Mouse (Mus musculus) neural tube, embryonic 11.5 days (tissue): ENCODE data around the gene Lifr. TPM values are rescaled to one million over a fixed set of nuclear protein-coding genes. Genes with fewer than 3 reads are reported as not detected.

Source experiments
- ATAC-seq: fragments of 200-750 bp; cut with Nextera tagmentation; 2 replicates; pipeline ENCODE4 v1.8.0; 2017; ENCODE audit warnings: moderate number of reproducible peaks, mild to moderate bottlenecking, moderate TSS enrichment, moderate library complexity; ENCODE audit not compliant: insufficient read depth, low FRiP score, low TSS enrichment
- DNase-seq: peaks from one replicate; pipeline ENCODE4 v3.0.0-alpha.2; 2015; ENCODE audit warnings: low spot score
- H3K27ac ChIP-seq: fragments of 300-500 bp; sonication (generic); 2 replicates; pipeline ENCODE4 v1.5.1; 2014; ENCODE audit warnings: low read depth, mild to moderate bottlenecking, low read length
- H3K27me3 ChIP-seq: fragments of 300-500 bp; sonication (generic); 2 replicates; pipeline ENCODE4 v1.6.1; 2014; ENCODE audit warnings: mild to moderate bottlenecking, low read length, mixed read lengths; ENCODE audit not compliant: control insufficient read depth, insufficient read depth
- H3K36me3 ChIP-seq: fragments of 300-500 bp; sonication (generic); 2 replicates; pipeline ENCODE4 v1.6.1; 2014; ENCODE audit warnings: mild to moderate bottlenecking, low read length, moderate library complexity, mixed read lengths; ENCODE audit not compliant: control insufficient read depth, insufficient read depth
- H3K4me1 ChIP-seq: fragments of 300-500 bp; sonication (generic); 2 replicates; pipeline ENCODE4 v1.6.1; 2014; ENCODE audit warnings: low read length, mixed read lengths; ENCODE audit not compliant: control insufficient read depth, insufficient read depth
- H3K4me2 ChIP-seq: fragments of 300-500 bp; sonication (generic); 2 replicates; pipeline ENCODE4 v1.6.1; 2014; ENCODE audit warnings: low read depth, mild to moderate bottlenecking, moderate library complexity
- H3K4me3 ChIP-seq: fragments of 300-500 bp; sonication (generic); 2 replicates; pipeline ENCODE4 v1.5.1; 2014; ENCODE audit warnings: low read depth, low read length
- H3K9ac ChIP-seq: fragments of 300-500 bp; sonication (generic); 2 replicates; pipeline ENCODE4 v1.6.1; 2014; ENCODE audit warnings: mild to moderate bottlenecking, low read length
- H3K9me3 ChIP-seq: fragments of 300-500 bp; sonication (generic); 2 replicates; pipeline ENCODE4 v1.6.1; 2016; ENCODE audit warnings: low read length; ENCODE audit not compliant: control insufficient read depth
- WGBS: fragments of 180-500 bp; shearing (Covaris S2); extraction: QIAGEN DNeasy Blood & Tissue Kit; methylation state at CpG from one replicate; pipeline ENCODE4 v1.1.7; 2014; 5-methylcytosine and 5-hydroxymethylcytosine counted together
- polyA plus RNA-seq: library from polyadenylated mRNA; unstranded; fragments of >200 nt; fragmentation: Nextera tagmentation; extraction: Ambion mirVana; gene quantifications from 2 replicates; pipeline ENCODE4 v1.2.1, GENCODE M21; 2014

Gene Lifr
- polyA plus RNA-seq, 1 experiment from 2014 or later, result 29.7 TPM

- Histone ChIP-seq H3K4me2 (no peak overlapping the region), H3K9ac (no peak overlapping the region), H3K27me3 (no peaks in the 10 kb centered on the region), H3K9me3 (no peaks in the 10 kb centered on the region), H3K4me3 (no peak overlapping the region), H3K36me3 (no peaks in the 10 kb centered on the region), H3K27ac (no peak overlapping the region), H3K4me1 (0 out of 2 replicates have a peak, but pooled peaks cover 4% of the 10 kb centered on the region)
- ATAC-seq, result no peak
- DNase-seq, result no peak
- WGBS, result 71% methylated on average over 3 of the region's 3 CpGs
Measured at GRCm38 (mm10) chr15:7073269-7073668, 17.1 kb upstream of the Lifr start.

DNA sequence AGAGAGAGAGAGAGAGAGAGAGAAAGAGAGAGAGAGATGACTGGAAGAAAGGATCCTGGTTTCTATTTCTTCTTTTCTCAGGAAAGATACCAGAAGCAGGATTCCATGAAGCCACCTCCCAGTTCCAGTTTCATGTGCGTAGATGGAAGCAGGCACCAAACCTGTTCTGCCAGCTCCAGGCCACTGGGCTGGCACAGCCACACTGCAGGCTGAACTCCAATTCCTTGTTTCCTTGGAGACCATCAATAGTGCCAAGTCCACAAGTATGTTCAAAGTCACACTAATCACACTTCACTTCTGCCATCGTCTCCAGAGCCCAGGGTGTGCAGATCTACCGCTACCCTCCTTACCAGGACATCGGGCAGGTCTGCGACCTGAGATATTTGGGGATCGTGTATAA lies 15.2 kb upstream of the Lifr start:
- H3K9ac ChIP-seq, result no peak overlapping the region
- DNase-seq (no peak), ATAC-seq (no peak)
- H3K4me3 ChIP-seq, result no peak overlapping the region
- H3K36me3 ChIP-seq, result no peaks in the 10 kb centered on the region
- 84% methylated on average over 6 of the region's 6 CpGs for WGBS
- no peaks in the 10 kb centered on the region for H3K9me3 ChIP-seq
- H3K27me3 ChIP-seq, result no peaks in the 10 kb centered on the region
- H3K4me2 ChIP-seq, result no peak overlapping the region
- 0 out of 2 replicates have a peak, but pooled peaks cover 4% of the 10 kb centered on the region for H3K4me1 ChIP-seq
- H3K27ac ChIP-seq, result no peak overlapping the region

DNA sequence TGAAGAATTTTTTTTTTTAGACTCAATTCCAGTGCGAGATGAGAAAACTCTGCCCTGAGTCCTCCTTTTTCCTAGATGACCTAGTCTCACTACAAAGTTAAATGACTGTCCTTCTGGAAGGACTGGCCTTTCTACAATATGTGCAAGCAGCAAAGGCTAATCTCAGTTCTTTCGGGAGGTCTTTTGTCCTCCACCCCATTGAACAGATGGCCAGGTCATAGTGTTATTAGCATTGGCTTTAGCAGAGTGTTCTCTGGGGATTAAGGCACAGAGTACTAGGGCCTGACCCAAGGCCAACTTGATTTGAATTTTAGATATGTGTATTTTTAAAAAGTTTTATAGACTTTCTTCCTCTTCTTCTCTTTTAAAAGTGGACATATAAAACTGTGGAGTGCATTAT lies 12.1 kb upstream of the Lifr start:
- no peak overlapping the region for H3K4me2 ChIP-seq
- H3K27ac ChIP-seq, result no peak overlapping the region
- DNase-seq (no peak), ATAC-seq (no peak)
- 55% methylated on average over 2 of the region's 2 CpGs for WGBS
- no peak overlapping the region for H3K9ac ChIP-seq
- H3K4me3 ChIP-seq, result no peak overlapping the region
- no peaks in the 10 kb centered on the region for H3K9me3 ChIP-seq
- no peaks in the 10 kb centered on the region for H3K27me3 ChIP-seq
- no peaks in the 10 kb centered on the region for H3K36me3 ChIP-seq
- H3K4me1 ChIP-seq, result no peaks in the 10 kb centered on the region

GRCm38 (mm10) chr15:7079631-7080337 lies 10.6 kb upstream of the Lifr start:
- Histone ChIP-seq H3K4me3 (no peak overlapping the region), H3K9ac (no peak overlapping the region), H3K27ac (no peak overlapping the region), H3K27me3 (no peaks in the 10 kb centered on the region), H3K9me3 (no peaks in the 10 kb centered on the region), H3K4me2 (no peak overlapping the region), H3K36me3 (no peaks in the 10 kb centered on the region), H3K4me1 (peaks cover 2% of the 10 kb centered on the region; the same call in 1 of the 2 replicates)
- DNase-seq (no peak), ATAC-seq (no peak)
- 95% methylated on average over 4 of the region's 4 CpGs for WGBS

DNA sequence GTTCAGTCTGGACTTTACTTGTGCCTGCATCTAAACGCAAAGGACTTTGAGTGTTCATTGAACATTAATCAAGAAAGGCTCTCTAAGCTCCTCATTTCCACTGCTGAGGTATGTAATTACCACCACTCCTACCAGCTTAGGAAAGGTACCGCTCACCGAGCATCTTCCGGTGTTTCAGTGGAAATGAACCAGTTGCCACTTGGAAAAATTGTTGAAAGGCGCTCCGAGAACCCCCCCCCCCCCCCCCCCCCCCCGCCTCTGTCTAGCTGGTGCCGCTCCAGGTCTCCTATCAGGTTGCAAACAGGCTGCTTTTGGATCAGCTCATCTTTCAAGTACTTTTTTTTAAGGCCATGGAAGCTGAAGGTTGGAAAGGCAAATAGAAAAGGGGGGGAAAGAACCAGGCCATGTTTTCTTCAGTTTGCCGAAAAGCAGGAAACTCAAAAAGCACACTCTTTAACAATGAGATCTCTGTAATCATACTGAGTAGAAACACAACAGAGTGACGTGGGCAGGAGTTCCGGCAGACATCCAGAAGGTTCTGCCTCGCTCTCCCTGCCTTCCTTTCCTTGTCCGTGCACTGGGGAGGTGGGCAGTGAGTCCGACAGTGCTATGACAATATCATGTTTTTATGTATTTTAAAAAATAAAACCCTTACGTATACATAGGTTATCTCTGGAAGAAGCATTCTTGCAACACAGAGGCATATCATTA lies 9.3 kb upstream of the Lifr start:
- ATAC-seq (no peak), DNase-seq (no peak)
- Histone ChIP-seq H3K4me2 (no peak overlapping the region), H3K9ac (no peak overlapping the region), H3K4me1 (peaks cover 6% of the 10 kb centered on the region; the same call in 1 of the 2 replicates), H3K27ac (no peak overlapping the region), H3K36me3 (no peaks in the 10 kb centered on the region), H3K4me3 (no peak overlapping the region), H3K9me3 (no peaks in the 10 kb centered on the region), H3K27me3 (no peaks in the 10 kb centered on the region)
- 83% methylated on average over 14 of the region's 15 CpGs for WGBS

- ATAC-seq, result no peak
- 43% methylated on average over 15 of the region's 15 CpGs for WGBS
- Histone ChIP-seq H3K4me1 (peaks cover 6% of the 10 kb centered on the region; the same call in 1 of the 2 replicates), H3K4me2 (no peak overlapping the region), H3K27me3 (no peaks in the 10 kb centered on the region), H3K4me3 (no peak overlapping the region), H3K27ac (no peak overlapping the region), H3K9me3 (no peaks in the 10 kb centered on the region), H3K9ac (no peak overlapping the region), H3K36me3 (no peaks in the 10 kb centered on the region)
- no peak for DNase-seq
Measured at GRCm38 (mm10) chr15:7081795-7082194, 8.6 kb upstream of the Lifr start.

DNA sequence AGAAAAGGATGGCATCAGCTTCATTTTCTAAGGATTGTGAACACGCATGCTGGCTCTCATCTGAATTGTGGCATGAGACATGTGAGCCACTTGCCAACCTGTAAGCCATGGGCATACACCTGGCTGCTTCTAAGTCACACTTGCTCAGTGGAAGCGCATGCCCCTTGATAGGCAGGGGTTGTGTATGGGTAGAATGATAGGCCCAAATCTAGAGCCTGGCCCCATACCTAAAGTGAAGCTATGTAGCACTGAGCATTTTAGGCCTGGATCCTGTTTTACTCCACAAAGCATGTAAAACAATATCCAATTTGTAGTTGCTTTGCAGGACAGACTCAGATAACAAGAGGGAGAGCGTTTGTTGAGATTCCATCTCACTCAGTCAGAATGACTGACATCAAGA lies 7.5 kb upstream of the Lifr start:
- H3K27me3 ChIP-seq, result no peaks in the 10 kb centered on the region
- H3K9me3 ChIP-seq, result no peaks in the 10 kb centered on the region
- no peak for ATAC-seq
- H3K4me1 ChIP-seq, result peaks cover 6% of the 10 kb centered on the region; the same call in 1 of the 2 replicates
- H3K27ac ChIP-seq, result no peak overlapping the region
- WGBS, result 98% methylated on average over 3 of the region's 3 CpGs
- no peak overlapping the region for H3K9ac ChIP-seq
- H3K4me2 ChIP-seq, result no peak overlapping the region
- H3K36me3 ChIP-seq, result no peaks in the 10 kb centered on the region
- H3K4me3 ChIP-seq, result no peak overlapping the region
- DNase-seq, result no peak

- Histone ChIP-seq H3K4me1 (peaks cover 6% of the 10 kb centered on the region; the same call in 1 of the 2 replicates), H3K27me3 (no peaks in the 10 kb centered on the region), H3K4me3 (no peak overlapping the region), H3K9ac (no peak overlapping the region), H3K27ac (no peak overlapping the region), H3K4me2 (no peak overlapping the region), H3K36me3 (no peaks in the 10 kb centered on the region), H3K9me3 (no peaks in the 10 kb centered on the region)
- ATAC-seq, result no peak
- DNase-seq, result no peak
- 34% methylated on average over 8 of the region's 8 CpGs for WGBS
Measured at GRCm38 (mm10) chr15:7084780-7085497, 5.5 kb upstream of the Lifr start.
